Comparison of ENCODE assay signal across 9 mouse cellular contexts in the genomic region with DNA sequence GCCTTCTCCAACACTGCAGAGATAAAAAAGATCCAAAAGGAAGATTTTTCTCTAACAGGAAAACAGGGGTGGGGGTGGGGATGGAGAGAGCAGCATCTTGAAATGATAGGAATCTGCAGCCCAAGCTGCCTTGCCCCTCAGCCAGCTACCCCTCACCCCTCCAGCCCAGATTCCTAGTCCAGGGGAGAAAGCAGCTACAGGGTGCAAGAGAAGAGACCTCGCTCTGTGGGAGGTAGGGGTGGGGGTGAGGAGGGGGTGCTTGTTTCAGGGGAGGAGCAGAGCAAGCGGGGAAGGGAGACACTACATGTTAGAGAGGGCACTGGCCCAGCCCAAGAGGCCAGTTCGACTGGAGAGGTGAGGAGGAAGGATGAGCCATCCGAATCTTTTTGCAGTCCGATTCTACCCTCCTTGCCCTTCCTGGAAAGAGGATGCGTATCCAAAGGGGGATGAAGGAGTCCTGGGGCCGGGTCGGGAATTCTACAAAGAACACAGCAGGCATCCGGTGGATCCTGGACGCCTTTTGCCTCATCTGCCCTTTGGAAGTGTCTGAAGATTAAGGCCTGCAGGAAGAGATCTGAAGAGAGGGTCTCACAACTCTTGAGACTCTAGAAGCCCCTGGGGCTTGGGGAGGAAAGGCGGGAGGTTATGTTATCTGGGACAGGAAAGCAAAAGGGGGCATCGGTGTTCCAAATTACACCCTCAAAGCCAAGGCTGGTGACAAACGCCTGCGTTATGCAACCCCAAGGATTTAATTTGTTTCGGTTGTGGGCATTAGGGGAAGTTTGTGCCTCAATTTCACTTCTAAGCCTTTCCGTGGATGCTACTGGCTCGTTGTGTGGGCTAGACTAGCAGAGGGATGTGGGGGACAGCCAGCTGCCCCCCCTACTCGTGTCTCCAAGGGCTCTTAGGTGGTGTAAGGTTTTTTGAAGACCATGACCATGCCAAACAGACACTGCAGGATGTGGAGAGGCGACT. TPM values are rescaled to one million over a fixed set of nuclear protein-coding genes. Genes with fewer than 3 reads are reported as not detected.
DNase-seq lines count a peak whose midpoint lies in the region; ATAC-seq and TF ChIP-seq lines count a peak whose summit lies in the region.
"Had no signal": no experiment of that assay in that cellular context is flagged by ENCODE, and none has a peak within 500 bp of the region (broad histone marks: within the 10 kb centered on the region; RNA-seq: fewer than 3 reads in every experiment).

No protein-coding gene starts in this region.

- H3K4me3 ChIP-seq in kidney, postnatal 0 days (replicated peaks; ENCODE audit: low read depth, low read length) = no peak overlapping the region
- no peak overlapping the region for H3K4me3 ChIP-seq in kidney, adult 2 months (ENCODE audit: insufficient read depth, low read depth, low read length)
- H3K4me3 ChIP-seq in embryonic facial prominence, embryonic 15.5 days (replicated peaks) = 0 out of 2 replicates have a peak overlapping the region, but pooled peaks have one; percentile 3
- H3K4me3 ChIP-seq in intestine, embryonic 15.5 days (replicated peaks) = peak overlapping the region; percentile 54
- no peak overlapping the region for H3K4me3 ChIP-seq in midbrain, postnatal 0 days (ENCODE audit: low read depth, low read length)

- DNase-seq in kidney, postnatal 0 days (ENCODE audit: low spot score) = no peak
- DNase-seq in kidney, adult 2 months = no peak
- DNase-seq in midbrain, postnatal 0 days (ENCODE audit: low spot score) = no peak
- no peak for DNase-seq in layer of hippocampus, postnatal 10 days (ENCODE audit: low spot score in 2 of 2)
- DNase-seq in testis, postnatal 14 days (ENCODE audit: low spot score) = no peak
- DNase-seq: kidney, adult 11 months had no signal

- peak overlapping the region; percentile 83; the same call in 1 of the 2 replicates for H3K4me2 ChIP-seq in kidney, postnatal 0 days (ENCODE audit: low read length)
- H3K4me2 ChIP-seq in embryonic facial prominence, embryonic 15.5 days (replicated peaks) = peak overlapping the region; percentile 89
- peak overlapping the region; percentile 96 for H3K4me2 ChIP-seq in intestine, embryonic 15.5 days (replicated peaks)
- H3K4me2 ChIP-seq in midbrain, postnatal 0 days (ENCODE audit: low read depth, low read length, poor library complexity, severe bottlenecking) = peak overlapping the region; percentile 57; the same call in 1 of the 2 replicates

- WGBS in kidney, postnatal 0 days = 17% methylated on average over 19 of the region's 19 CpGs
- 25% methylated on average over 19 of the region's 19 CpGs for WGBS in kidney, adult 2 months
- WGBS in embryonic facial prominence, embryonic 15.5 days = 11% methylated on average over 19 of the region's 19 CpGs
- 28% methylated on average over 19 of the region's 19 CpGs for WGBS in intestine, embryonic 15.5 days
- WGBS in midbrain, postnatal 0 days = 12% methylated on average over 19 of the region's 19 CpGs

- H3K27me3 ChIP-seq in kidney, postnatal 0 days (ENCODE audit: insufficient read depth, low read length) = peaks cover 29% of the 10 kb centered on the region
- H3K27me3 ChIP-seq in kidney, adult 2 months (replicated peaks; ENCODE audit: control insufficient read depth, insufficient read depth, low read length) = peaks cover 3% of the 10 kb centered on the region; the same call in 1 of the 2 replicates
- H3K27me3 ChIP-seq in embryonic facial prominence, embryonic 15.5 days = peaks cover 33% of the 10 kb centered on the region
- H3K27me3 ChIP-seq in intestine, embryonic 15.5 days (replicated peaks) = peaks cover 33% of the 10 kb centered on the region
- peaks cover 37% of the 10 kb centered on the region for H3K27me3 ChIP-seq in midbrain, postnatal 0 days (ENCODE audit: insufficient read depth, low read length)

- H3K4me1 ChIP-seq in kidney, postnatal 0 days (replicated peaks; ENCODE audit: insufficient read depth, low read length) = peaks cover 11% of the 10 kb centered on the region; the same call in 1 of the 2 replicates
- no peaks in the 10 kb centered on the region for H3K4me1 ChIP-seq in kidney, adult 2 months (ENCODE audit: control insufficient read depth, insufficient read depth, low read length)
- peaks cover 55% of the 10 kb centered on the region for H3K4me1 ChIP-seq in embryonic facial prominence, embryonic 15.5 days
- peaks cover 29% of the 10 kb centered on the region for H3K4me1 ChIP-seq in intestine, embryonic 15.5 days (replicated peaks)
- 0 out of 2 replicates have a peak, but pooled peaks cover 3% of the 10 kb centered on the region for H3K4me1 ChIP-seq in midbrain, postnatal 0 days (ENCODE audit: insufficient read depth, low read length)

- no peak overlapping the region for H3K27ac ChIP-seq in kidney, postnatal 0 days
- H3K27ac ChIP-seq in kidney, adult 2 months (ENCODE audit: insufficient read depth, low read depth, low read length) = no peak overlapping the region
- H3K27ac ChIP-seq in embryonic facial prominence, embryonic 15.5 days (replicated peaks) = no peak overlapping the region
- no peak overlapping the region for H3K27ac ChIP-seq in intestine, embryonic 15.5 days
- no peak overlapping the region for H3K27ac ChIP-seq in midbrain, postnatal 0 days (ENCODE audit: low read depth, low read length)

- TF ChIP-seq CTCF in kidney, postnatal 0 days (IDR thresholded peaks at IDR 0.05; ENCODE audit: low read depth) = no peak
- TF ChIP-seq CTCF in kidney, adult 2 months (conservative IDR thresholded peaks at IDR 0.05; ENCODE audit: insufficient read depth, insufficient read length, low read depth, low read length) = no peak
- no peak for TF ChIP-seq CTCF in midbrain, postnatal 0 days (IDR thresholded peaks at IDR 0.05)

- TF ChIP-seq POLR2A in kidney, adult 2 months (IDR thresholded peaks at IDR 0.05; ENCODE audit: low read depth, low read length) = no peak

- no peaks in the 10 kb centered on the region for H3K9me3 ChIP-seq in kidney, postnatal 0 days (replicated peaks; ENCODE audit: low read length)
- no peaks in the 10 kb centered on the region for H3K9me3 ChIP-seq in embryonic facial prominence, embryonic 15.5 days (replicated peaks)
- no peaks in the 10 kb centered on the region for H3K9me3 ChIP-seq in intestine, embryonic 15.5 days
- no peaks in the 10 kb centered on the region for H3K9me3 ChIP-seq in midbrain, postnatal 0 days (ENCODE audit: low read length)

- H3K9ac ChIP-seq in kidney, postnatal 0 days (ENCODE audit: low read depth, low read length) = no peak overlapping the region
- no peak overlapping the region for H3K9ac ChIP-seq in embryonic facial prominence, embryonic 15.5 days
- H3K9ac ChIP-seq in intestine, embryonic 15.5 days = peak overlapping the region; percentile 45; the same call in 1 of the 2 replicates
- H3K9ac ChIP-seq in midbrain, postnatal 0 days (replicated peaks; ENCODE audit: low read length, poor library complexity, severe bottlenecking) = no peak overlapping the region

- no peak for ATAC-seq in kidney, postnatal 0 days (replicated peaks; ENCODE audit: low FRiP score, low read depth)
- no peak for ATAC-seq in embryonic facial prominence, embryonic 15.5 days (ENCODE audit: insufficient number of reproducible peaks, low FRiP score, low TSS enrichment, low read depth)
- no peak for ATAC-seq in intestine, embryonic 15.5 days
- ATAC-seq in midbrain, postnatal 0 days (ENCODE audit: low FRiP score) = no peak
- ATAC-seq in activated CD4-positive, CD25-positive, alpha-beta regulatory T cell, adult 4 months = no peak

- H3K36me3 ChIP-seq in kidney, postnatal 0 days (ENCODE audit: insufficient read depth, low read length) = no peaks in the 10 kb centered on the region
- no peaks in the 10 kb centered on the region for H3K36me3 ChIP-seq in kidney, adult 2 months (ENCODE audit: control insufficient read depth, insufficient read depth, low read length)
- H3K36me3 ChIP-seq in embryonic facial prominence, embryonic 15.5 days = no peaks in the 10 kb centered on the region
- no peaks in the 10 kb centered on the region for H3K36me3 ChIP-seq in intestine, embryonic 15.5 days
- H3K36me3 ChIP-seq in midbrain, postnatal 0 days (ENCODE audit: insufficient read depth, low read length) = no peaks in the 10 kb centered on the region

RNA-seq across cellular contexts. Expression of a gene that starts 1.4 kb away (rescaled TPM):
- 0.43 and 0.59 TPM in 2 replicates for polyA plus RNA-seq in kidney, postnatal 0 days (2015; fragmentation: Nextera tagmentation; extraction: Ambion mirVana)
- 0.97 and 1.2 TPM in 2 replicates for polyA plus RNA-seq in kidney, adult 2 months (2012; rRNA removed)
- 1.3 and 1.6 TPM in 2 replicates for polyA plus RNA-seq in embryonic facial prominence, embryonic 15.5 days (2015; fragmentation: Nextera tagmentation; extraction: Ambion mirVana)
- polyA plus RNA-seq in intestine, embryonic 15.5 days (2015; fragmentation: Nextera tagmentation; extraction: Ambion mirVana) = 1.8 TPM in 2 replicates
- 2.2 and 3.2 TPM in 2 replicates for total RNA-seq in midbrain, postnatal 0 days (2014; rRNA removed)
- 0.54 and 0.66 TPM in 2 replicates for polyA plus RNA-seq in midbrain, postnatal 0 days (2015; fragmentation: Nextera tagmentation; extraction: Ambion mirVana)
- total RNA-seq in layer of hippocampus, postnatal 10 days (2021) = under 1 TPM; 0.74 to 0.89 TPM
- under 1 TPM; 0.18 to 0.22 TPM for polyA plus RNA-seq in activated CD4-positive, CD25-positive, alpha-beta regulatory T cell, adult 4 months (2017; shearing (Covaris generic))

Comparison
In these comparisons a context has a peak if more than half of its experiments do, and no peak if none do; other contexts are left out.
1. H3K4me3 ChIP-seq: peak in embryonic facial prominence, embryonic 15.5 days (single experiment) and intestine, embryonic 15.5 days (single experiment); none in kidney, postnatal 0 days (single experiment), kidney, adult 2 months (single experiment) and midbrain, postnatal 0 days (single experiment).
2. Peak in every context shown above with its lines, with median percentiles within 50 percentile points of each other: H3K4me2 ChIP-seq.